Mouse (Mus musculus) heart, embryonic 12.5 days (tissue): ENCODE results near the gene Mcl1. TPM values are rescaled to one million over a fixed set of nuclear protein-coding genes. Genes with fewer than 3 reads are reported as not detected.

Experiments used
- polyA plus RNA-seq: library from polyadenylated mRNA; unstranded; fragments of >200 nt; fragmentation: Nextera tagmentation; extraction: Ambion mirVana; gene quantifications from 2 replicates; pipeline ENCODE4 v1.2.1, GENCODE M21; 2016

Gene Mcl1
- polyA plus RNA-seq, 1 experiment from 2014 or later: 66.9 TPM

Other genes starting within 250 kb of the Mcl1 start
- 35.0 and 38.0 TPM in 2 replicates for gene Arnt, start 224.4 kb upstream of the Mcl1 start, polyA plus RNA-seq
- gene Ctsk, start 159.5 kb upstream of the Mcl1 start, polyA plus RNA-seq: 14.2 and 15.1 TPM in 2 replicates
- 5.3 and 7.5 TPM in 2 replicates for gene Ctss, start 132.0 kb upstream of the Mcl1 start, polyA plus RNA-seq
- not detected in 2 replicates for gene Hormad1, start 99.1 kb upstream of the Mcl1 start, polyA plus RNA-seq
- 24.1 and 25.1 TPM in 2 replicates for gene Golph3l, start 69.9 kb upstream of the Mcl1 start, polyA plus RNA-seq
- gene Ensa, start 33.8 kb upstream of the Mcl1 start, polyA plus RNA-seq: 50.8 and 51.4 TPM in 2 replicates
- gene Adamtsl4, start 29.1 kb downstream of the Mcl1 start, polyA plus RNA-seq: 4.3 and 4.9 TPM in 2 replicates
- 82.4 and 90.1 TPM in 2 replicates for gene Ecm1, start 80.8 kb downstream of the Mcl1 start, polyA plus RNA-seq
- 43.6 TPM in 2 replicates for gene Tars2, start 101.4 kb downstream of the Mcl1 start, polyA plus RNA-seq
- gene Rprd2, start 160.1 kb downstream of the Mcl1 start, polyA plus RNA-seq: 25.5 and 25.9 TPM in 2 replicates
- gene Prpf3, start 197.1 kb downstream of the Mcl1 start, polyA plus RNA-seq: 36.6 and 36.7 TPM in 2 replicates
- 405 and 408 TPM in 2 replicates for gene Mrps21, start 212.7 kb downstream of the Mcl1 start, polyA plus RNA-seq
- gene Ciart, start 223.5 kb downstream of the Mcl1 start, polyA plus RNA-seq: 5.5 and 6.8 TPM in 2 replicates
- 26.1 and 26.3 TPM in 2 replicates for gene BC028528, start 233.2 kb downstream of the Mcl1 start, polyA plus RNA-seq
- 31.8 and 33.8 TPM in 2 replicates for gene Aph1a, start 235.2 kb downstream of the Mcl1 start, polyA plus RNA-seq
- gene Car14, start 245.9 kb downstream of the Mcl1 start, polyA plus RNA-seq: 24.7 and 26.3 TPM in 2 replicates